Mouse (Mus musculus) urinary bladder, adult 2 months (tissue): ENCODE measurements around the gene Rgs13. TPM values are rescaled to one million over a fixed set of nuclear protein-coding genes. Genes with fewer than 3 reads are reported as not detected.
"Not testable (repeated sequence)": the region's sequence is repeated elsewhere in the genome, so short reads cannot be mapped to it uniquely, and the experiment has no call there.

ENCODE experiments used
- DNase-seq: peaks from one replicate; pipeline ENCODE4 v3.0.0; 2022; ENCODE audit warnings: low spot score
- polyA plus RNA-seq: library from polyadenylated mRNA; depleted of rRNA; stranded (reverse); fragments of >200 nt; gene quantifications from 2 replicates; pipeline ENCODE4 v1.2.3, GENCODE M21; 2012; rRNA removed

Gene Rgs13
- polyA plus RNA-seq, 1 experiment: 0.08 TPM

GRCm38 (mm10) chr1:144152184-144152525 lies 25.0 kb downstream of the Rgs13 start:
- DNase-seq: no peak

GRCm38 (mm10) chr1:144151401-144152183 lies 25.6 kb downstream of the Rgs13 start:
- no peak for DNase-seq

- no peak for DNase-seq
Measured at GRCm38 (mm10) chr1:144149997-144150396, 27.2 kb downstream of the Rgs13 start.

GRCm38 (mm10) chr1:144141398-144141797 lies 35.8 kb downstream of the Rgs13 start:
- not testable (repeated sequence) for DNase-seq

GRCm38 (mm10) chr1:144139847-144140246 lies 37.3 kb downstream of the Rgs13 start:
- no peak for DNase-seq

GRCm38 (mm10) chr1:144127965-144128364 lies 49.2 kb downstream of the Rgs13 start:
- no peak for DNase-seq

GRCm38 (mm10) chr1:144120042-144120441 lies 57.1 kb downstream of the Rgs13 start:
- no peak for DNase-seq

- DNase-seq: no peak
Measured at GRCm38 (mm10) chr1:144119456-144119855, 57.7 kb downstream of the Rgs13 start.

- no peak for DNase-seq
Measured at GRCm38 (mm10) chr1:144115848-144116727, 61.1 kb downstream of the Rgs13 start.

- DNase-seq: no peak
Measured at GRCm38 (mm10) chr1:144113438-144114074, 63.6 kb downstream of the Rgs13 start.

GRCm38 (mm10) chr1:144112946-144113345 lies 64.2 kb downstream of the Rgs13 start:
- no peak for DNase-seq

GRCm38 (mm10) chr1:144098587-144099258 lies 78.4 kb downstream of the Rgs13 start:
- DNase-seq: no peak

GRCm38 (mm10) chr1:144090410-144090809 lies 86.8 kb downstream of the Rgs13 start:
- DNase-seq: no peak

Other genes starting within 250 kb of the Rgs13 start
- 123 and 233 TPM in 2 replicates for gene Rgs2, start 173.2 kb downstream of the Rgs13 start, polyA plus RNA-seq
- 4.4 and 15.0 TPM in 2 replicates for gene Rgs1, start 71.9 kb upstream of the Rgs13 start, polyA plus RNA-seq